Mouse (Mus musculus): ENCODE results near the gene Vstm2b.

The Vstm2b gene

DNA sequence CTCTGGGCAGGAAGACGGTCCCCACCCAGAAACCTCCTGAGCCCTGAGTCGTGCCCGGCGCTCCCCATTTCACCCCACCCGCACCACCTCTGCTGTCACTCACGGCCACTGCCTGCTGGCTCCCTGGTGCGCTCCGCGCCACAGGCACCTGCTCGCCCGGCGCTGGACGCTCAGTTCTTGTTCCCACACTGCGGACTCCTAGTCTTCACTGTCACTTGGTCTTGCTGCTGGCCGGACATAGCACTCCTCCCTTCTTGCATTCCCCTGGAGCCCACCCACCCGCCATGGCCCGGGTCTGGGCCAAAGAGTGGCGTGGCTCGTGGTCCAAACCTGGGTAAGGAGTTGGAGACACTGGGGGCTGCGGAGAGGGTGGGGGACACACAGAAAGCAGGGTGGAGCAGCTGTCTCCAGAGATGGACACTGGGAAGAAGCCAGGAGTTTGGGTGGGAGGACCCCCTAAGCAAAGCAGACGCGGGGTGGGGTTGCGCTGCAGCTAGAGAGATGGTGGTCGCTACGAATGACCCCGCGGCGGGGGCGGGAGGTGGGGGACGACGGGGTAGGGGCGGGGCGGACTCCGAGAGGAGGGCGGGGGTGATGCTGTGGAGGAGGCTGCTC lies at the start of gene Vstm2b:
TSS of gene Vstm2b (plus strand) at position 233 of the 615 bp plus-strand sequence.
- no peak for DNase-seq (ENCODE audit: low spot score)

DNA sequence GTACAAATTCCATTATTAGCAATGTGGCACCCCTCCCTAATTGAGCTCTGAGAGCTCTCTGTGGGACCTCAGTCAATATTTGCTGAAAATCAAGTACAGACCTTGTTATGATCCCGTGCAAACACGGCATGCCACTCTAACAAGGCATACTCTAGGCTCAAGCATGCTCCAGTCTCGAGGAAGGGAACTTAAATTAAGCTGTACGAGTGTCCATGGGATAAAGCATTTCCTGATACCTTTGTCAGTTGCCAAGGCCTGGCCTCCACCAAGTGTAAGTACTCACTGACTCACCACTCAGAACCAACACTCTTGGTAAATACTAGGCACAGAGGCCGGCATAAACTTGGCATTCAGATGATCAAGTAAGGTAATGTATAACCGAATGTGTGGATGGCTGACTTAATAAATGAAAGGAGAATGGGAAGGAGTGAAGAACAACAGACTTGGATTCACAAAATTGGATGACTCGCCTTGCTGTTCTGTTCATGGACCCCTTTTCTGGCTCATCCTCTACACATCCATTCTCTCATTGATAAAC lies 42.0 kb upstream of the Vstm2b start:
- DNase-seq (ENCODE audit: low spot score): no peak

DNA sequence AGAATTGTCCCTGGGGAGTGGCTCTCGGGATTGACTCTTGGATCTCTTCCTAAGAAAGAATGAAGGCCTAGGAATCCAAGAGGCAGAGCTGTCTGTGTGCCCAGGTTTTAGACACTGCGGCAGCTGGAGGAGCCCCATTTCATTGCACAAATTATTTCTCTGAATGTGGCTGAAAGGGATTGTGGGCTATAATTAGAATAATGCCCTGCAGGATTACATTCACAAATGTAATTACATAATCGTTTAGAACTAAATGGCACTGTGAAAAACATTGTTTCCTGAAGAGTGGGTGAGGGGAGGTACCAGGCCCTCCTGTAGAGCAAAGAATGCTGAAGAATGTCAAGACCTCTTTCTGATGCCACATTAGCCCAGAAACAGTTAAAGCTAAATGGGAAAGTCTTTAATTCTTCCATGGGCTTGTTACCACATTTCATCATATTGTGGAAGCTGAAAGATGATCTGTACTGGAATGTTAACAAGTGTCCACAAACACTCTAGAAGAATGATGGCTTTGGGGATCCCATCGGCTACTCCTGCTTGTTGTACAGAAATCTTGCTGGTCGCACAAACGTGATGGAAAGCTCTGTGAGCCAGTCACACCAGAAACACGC lies 24.6 kb upstream of the Vstm2b start:
- no peak for DNase-seq (ENCODE audit: low spot score)

DNA sequence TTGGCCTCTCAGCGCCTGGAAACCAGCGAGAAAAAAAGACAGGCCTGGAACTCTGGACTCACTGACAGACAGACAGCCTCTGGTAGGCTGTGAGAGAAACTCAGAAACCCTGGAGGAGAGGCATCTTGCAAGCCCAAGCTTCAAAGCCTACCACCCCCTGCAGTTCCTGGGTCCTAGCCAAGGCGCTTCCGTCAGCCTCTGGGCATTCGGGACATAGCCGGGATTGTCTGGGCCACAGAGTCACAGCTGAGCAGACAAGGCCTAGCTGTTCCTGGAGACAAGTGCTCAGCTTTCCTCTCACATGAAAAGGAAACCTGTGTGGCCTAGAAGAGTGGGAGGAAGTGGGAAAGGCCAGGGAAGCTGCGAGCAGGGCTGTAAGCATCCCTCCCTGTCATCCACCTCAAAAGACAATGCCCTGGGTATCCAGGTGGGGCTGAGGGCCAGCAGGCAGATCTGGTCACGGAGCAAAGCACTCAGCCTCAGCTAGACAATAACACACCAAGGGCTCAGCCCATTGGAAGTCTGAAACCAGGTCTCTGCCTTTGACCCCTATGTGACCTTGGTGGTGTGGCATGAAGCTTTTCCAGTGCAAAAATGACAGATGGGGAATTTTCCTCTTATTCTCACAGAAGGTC lies 13.2 kb upstream of the Vstm2b start:
- DNase-seq (ENCODE audit: low spot score): no peak

DNA sequence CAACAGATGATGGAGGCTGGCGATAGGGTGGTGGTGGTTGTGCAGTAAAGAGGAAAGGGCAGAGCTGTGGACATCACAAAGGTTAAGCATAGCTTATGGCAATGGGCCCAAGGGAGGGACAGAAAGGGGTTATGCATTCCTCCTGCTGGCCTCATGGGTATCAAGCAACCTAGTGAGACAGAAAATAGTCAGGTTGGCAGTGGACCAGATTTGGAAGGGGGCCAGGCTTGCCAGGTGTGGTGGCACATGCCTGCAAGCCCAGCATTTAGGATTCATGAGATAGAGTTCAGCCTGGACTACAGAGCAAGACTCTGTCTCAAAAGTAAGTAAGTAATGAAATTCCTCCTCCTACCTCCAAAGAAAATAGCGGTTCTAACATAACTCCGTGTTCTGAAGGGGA lies 9.8 kb upstream of the Vstm2b start:
- no peak for DNase-seq (ENCODE audit: low spot score)

DNA sequence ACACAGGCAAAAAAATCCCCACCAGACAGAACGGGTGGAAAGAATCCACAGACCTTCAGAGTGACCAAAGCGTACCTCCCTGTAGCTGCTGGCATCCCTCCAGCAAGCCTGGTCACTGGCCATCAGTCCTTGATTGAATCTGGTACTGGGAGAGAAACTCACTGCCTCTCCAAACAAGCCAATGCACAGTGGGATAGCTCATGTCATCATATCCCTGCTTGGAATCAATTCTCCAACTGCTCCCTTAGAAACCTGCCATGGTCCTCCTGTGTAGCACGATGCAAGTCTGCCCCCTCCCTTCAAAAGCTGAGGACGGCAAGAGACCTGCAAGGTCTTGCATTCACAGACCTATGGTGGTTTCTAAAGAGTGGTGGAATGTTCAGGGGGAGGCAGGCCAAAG lies 1.2 kb upstream of the Vstm2b start:
- no peak for DNase-seq (ENCODE audit: low spot score)

DNA sequence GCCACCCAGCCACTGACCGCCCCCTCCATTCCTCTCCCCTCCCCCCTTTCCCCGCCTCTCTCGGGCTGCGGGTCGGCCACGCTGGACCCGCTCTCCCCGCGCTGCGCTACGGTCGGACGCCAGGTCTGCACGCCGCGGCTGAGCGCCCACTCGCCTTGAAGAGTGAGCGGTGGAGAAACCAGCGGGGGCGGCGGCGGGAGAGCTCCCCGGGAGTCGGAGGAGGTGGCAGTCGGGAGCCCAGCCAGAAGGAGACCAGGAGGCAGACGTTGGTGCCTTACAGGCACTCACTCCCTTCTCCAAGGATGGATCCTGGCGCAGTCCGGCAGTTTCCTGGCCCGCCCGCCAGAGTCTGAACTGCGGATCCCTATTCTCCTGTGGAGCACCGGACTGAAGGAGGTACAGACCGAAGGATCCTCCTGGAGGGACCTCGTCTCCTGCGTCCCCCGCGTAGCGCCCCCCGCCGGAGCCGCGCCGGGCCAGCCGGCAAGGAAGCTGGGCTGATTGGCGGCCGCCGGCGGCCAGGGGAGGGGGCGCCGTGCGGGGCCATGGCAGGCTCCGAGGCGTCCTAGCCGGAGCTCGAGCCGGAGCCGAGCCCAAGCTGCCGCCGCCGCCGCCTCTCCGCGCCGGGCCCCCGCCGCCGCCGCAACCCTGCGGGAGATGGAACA lies 715 bp downstream of the Vstm2b start:
- DNase-seq (ENCODE audit: low spot score): no peak

DNA sequence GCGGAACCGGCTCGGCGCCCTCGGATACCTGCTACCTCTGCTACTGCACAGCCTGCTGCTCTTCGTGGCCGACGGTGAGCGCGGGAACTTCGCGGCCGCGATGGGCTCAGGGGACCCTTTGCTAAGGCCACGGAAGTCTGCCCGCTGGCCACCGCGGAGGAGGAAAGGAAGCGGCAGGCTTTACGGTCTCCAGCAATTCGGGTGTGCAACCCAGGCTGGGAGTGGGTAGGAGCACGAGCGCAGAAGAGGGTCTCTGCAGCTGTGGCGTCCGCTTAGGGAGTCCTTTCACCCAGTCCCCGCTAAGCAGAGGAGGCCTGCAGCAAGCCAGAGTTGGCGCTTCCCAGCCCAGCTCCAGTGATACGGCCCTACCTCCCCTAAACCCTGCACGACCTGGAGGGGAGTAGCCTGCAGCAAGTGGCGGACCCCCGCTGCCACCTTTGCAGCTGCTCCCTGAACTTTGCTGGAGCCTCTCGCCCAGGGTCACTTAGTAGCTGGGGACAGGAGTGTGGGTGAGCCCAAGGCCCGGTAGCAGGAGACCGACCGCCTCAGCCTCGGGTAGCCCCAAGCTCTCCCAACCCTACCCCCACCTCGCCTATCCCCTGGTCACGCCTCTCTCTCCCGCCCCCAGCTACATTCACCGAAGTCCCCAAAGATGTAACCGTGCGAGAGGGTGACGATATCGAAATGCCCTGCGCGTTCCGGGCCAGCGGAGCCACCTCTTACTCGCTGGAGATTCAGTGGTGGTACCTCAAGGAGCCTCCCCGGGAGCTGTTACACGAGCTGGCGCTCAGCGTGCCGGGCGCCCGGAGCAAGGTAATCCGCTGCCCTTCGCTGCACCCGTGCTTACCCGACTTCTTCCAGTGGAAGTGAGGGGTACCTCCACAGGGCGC lies 1.5 kb downstream of the Vstm2b start:
- DNase-seq (ENCODE audit: low spot score): peak; percentile 15

DNA sequence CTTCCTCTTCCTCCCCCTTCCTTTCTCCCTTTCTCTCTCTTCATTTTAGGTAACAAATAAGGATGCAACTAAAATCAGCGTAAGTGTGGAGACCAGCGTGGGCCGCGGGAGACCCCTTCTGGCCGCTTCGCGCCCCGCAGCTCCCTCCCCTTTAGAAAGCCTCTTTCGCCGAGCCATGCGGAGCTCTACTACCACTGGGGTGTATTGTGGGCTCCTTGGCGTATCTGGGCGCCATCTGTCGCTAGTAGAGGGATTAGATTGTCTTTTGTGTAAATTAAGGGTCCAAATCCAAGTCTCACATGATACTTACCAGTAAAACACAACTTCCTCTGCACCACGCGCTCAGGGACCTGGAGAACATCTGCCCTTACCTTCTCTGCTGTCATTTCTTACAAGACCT lies 3.1 kb downstream of the Vstm2b start:
- peak; percentile 35 for DNase-seq (ENCODE audit: low spot score)

DNA sequence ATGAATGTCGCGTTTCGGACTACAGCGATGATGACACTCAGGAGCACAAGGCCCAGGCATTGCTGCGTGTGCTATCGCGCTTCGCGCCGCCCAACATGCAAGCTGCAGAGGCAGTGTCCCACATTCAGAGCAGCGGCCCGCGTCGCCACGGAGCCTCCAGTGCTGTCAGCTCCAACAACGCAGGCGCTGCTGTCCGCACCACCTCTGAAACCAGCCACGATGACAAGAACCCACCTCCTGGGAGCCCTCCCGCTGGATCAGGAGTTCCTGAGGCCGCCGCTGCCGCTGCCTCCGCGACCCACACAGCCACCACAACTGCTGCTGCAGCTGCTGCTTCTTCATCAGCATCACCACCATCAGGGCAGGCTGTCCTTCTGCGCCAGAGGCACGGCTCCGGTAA lies 4.4 kb downstream of the Vstm2b start:
- no peak for DNase-seq (ENCODE audit: low spot score)

DNA sequence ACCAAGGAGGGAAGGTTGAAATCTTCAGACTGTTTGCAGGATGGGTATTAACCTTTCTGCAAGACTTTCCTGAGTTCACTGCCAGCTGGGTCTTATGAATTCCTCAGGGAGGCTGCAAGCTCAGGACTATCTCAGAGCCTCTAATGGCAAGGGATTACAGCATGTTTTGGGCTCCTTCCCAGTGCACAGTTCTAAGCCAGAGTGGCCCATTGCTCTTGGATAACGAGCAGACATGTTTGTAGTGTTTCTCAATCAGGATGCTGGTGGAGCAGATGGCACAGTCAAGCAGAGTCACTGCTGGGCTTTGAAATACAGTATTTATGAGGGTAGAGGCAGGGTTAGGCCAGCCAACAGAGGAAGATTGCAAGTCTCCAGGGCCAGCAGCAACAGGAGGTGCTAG lies 8.4 kb downstream of the Vstm2b start:
- no peak for DNase-seq (ENCODE audit: low spot score)

DNA sequence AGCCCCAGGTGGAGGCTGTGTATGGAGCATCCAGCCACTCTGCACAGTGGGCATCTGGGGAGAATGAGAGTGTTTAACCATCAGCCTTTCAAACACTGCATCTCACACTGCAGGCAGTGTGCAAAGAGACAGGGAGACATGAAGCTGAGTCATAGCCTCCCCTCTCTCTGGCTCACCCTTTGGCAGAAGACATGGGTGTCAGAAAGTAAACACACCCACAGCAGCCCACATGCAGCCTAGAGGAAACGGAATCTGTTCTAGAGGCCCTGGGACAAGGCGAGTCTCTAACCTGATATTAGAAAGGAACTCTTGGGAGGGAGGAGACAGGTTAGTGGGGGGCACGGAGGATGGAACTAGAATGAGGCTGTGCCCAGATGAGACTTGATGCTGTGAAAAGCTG lies 18.6 kb downstream of the Vstm2b start:
- DNase-seq (ENCODE audit: low spot score): no peak

DNA sequence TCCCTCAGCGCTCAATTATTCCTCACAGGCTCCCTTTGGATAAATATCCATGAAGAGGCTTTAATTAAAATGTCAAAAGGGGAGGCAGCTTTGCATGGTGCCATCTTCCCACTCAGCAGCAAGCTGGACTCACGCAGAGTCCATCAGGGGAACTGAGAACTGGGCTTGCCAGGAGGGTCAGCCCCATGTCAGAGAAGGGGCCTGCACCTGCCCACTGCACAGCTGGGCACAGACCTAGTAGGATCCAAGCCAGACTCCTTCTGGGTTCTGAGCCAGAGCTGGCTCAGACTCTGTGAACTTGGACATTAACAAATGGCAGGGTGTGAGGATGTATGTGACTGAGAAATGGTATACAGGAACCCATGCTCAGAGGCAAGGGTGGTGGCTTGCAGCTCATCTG lies 22.0 kb downstream of the Vstm2b start:
- DNase-seq (ENCODE audit: low spot score): no peak

DNA sequence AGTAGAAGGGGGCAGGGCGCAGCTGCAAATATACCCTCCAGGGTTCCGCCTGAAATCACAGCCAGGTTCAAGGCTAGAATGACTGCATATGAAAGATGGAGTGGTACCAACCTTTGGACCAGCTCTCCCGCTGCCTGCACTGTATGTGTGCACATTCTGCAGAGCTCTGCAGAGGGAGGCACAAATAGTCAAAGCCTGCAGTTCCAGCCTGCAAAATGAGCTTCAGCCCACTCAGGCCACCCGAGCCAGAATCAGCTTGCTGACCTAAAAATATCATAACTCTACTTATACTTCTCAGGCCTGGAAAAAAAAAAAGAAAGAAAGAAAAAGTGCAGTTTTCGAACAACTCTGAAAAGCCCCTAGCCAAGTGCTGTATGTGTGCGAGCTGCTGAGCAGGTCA lies 23.2 kb downstream of the Vstm2b start:
- no peak for DNase-seq (ENCODE audit: low spot score)

DNA sequence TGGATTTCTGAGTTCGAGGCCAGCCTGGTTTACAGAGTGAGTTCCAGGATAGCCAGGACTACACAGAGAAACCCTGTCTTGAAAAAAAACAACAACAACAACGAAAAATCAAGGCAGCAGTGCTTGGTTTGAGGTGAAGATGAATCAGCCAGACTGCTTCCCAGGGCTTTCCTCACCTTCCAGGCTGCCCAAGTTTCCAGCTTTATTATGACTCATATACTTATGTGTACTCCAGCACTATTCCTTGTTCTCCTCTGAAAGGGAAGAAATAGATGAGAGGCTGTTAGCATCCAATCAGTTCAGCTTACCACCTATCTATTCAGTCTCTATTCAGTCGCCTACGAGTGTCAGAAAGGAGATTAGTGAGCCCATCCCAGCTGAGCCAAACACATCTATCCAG lies 24.7 kb downstream of the Vstm2b start:
- DNase-seq (ENCODE audit: low spot score): no peak

DNA sequence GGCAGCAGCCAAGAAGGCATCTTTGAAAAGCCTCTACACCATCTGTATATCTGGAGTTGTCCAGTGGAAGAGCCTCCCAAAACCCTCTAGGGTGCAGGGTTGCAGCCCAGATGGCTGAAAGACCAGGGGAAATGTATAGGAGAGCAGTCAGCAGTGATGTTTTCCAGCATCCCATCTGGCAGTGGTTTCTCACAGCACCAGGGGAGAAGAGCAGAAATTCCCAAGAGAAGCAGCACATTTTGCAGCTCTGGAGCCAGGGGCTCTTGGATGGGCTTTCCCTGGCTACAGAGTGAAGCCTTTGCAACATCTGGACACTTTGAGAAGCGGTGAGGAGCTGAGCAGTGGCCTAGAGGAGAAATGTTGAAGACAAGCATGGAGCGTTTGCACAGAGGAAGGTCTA lies 30.3 kb downstream of the Vstm2b start:
- no peak for DNase-seq (ENCODE audit: low spot score)

DNA sequence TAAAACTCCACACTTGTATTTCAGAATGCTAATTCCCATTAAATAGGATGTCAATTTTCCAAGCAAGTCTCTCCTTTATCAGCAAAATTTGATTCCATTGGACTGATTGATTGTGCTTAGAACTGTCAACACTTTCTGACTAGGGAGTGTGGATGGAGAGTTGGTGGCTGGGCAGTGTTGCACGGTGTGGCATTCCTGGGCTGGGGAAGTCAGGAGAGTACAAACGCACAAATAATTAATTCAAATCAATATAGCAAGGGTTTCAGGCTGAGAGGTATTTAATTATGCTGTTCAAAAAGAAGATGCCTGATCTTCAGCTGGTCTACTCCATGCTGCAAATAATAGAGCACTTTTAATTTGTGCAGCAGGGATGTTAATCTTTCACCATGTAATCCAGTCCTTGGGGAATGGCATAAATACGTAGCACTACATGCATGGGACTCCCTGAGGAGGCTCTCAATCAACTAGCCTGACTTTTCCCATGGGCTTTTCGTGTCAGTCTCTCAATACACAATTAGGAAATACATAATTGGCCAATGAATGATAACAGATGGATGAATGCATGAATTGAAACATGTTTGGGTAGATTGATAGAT lies 38.6 kb downstream of the Vstm2b start:
- DNase-seq (ENCODE audit: low spot score): no peak

DNA sequence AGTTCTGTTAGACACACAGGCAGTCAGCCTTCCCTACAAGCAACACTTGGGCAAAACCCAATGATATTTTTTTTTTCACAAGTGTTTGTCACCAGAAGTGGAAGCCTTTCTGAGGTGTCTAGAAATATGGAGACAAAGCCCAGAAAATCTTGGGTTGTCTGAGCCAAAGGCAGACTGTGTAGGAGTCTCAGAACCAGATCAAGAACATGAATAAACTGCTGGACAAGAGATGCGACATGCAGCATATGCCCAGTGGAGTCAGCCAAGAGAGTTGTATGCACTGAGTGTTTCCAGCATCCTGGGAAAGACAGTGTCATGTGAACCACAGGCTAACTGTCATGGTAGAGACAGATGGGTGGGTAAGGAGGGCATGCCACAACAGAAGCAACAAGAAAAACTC lies 41.2 kb downstream of the Vstm2b start:
- no peak for DNase-seq (ENCODE audit: low spot score)

DNA sequence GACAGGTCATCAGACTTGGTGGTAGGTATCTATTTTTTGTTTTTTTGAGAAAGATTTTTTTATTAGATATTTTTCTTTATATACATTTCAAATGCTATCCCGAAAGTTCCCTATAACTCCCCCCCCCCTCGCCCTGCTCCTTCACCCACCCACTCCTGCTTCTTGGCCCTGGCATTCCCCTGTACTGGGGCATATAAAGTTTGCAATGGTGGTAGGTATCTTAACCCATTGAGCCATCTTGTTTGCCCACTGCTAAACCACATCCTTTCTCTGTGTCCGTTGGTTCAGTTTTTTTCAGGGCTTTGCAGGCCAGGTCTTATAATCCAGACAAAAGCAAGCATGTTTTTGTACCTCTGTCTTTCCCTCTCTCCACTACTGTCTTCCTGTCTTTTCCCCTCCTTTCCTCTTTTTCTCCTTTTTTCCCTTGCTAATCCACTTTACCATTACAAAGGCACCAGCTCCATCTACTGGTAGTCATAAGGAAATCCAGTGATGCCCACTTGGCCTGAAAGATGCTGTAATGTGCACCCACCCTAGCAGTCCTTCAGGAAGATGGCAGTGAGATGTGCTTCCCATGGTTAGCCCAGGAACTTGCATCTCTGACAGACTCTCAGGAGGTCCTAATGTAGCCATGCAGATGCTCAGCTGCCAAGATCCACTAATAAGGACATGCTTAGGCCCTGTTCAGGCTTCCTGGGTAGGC lies 44.3 kb downstream of the Vstm2b start:
- no peak for DNase-seq (ENCODE audit: low spot score)
